Mouse (Mus musculus): ENCODE results near the gene Adcy6. TPM values are rescaled to one million over a fixed set of nuclear protein-coding genes. Genes with fewer than 3 reads are reported as not detected.

The Adcy6 gene
- total RNA-seq, 2 experiments from 2014 or later, result 39.9 to 45.3 TPM

DNA sequence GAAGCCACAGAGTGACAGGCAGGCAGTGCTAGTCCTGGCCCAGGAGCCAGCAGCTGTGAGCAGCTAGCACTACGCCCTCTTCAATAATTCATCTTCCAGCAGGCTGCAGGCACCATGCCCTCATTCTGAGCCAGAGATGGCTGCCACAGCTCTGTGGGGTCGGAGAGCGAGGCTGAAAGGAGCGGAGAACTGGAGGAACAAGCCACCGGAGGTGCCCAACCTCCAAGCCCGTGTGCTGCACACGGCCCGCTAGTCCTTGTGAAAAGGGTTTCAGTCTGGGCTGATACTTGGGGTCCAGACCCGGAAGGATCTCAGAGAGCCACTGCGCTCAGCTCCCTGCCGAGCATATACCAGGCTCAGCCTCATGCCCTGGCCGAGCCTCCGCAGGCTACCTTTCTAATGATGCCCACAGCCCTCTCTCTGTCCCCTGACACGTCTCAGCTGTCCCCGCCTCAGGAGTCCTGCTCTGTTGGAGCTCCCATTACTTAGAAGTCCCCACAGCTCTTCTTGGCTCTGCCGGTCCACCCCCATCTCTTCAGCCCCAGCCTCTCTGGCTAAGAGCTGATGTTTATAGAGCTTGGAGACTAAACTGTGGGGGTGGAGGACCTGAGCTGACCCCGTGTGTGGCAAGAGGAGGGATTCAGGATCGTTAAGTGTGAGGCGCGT lies 18.8 kb upstream of the Adcy6 start:
- peak; percentile 53 for DNase-seq

- DNase-seq, result no peak
Measured at GRCm38 (mm10) chr15:98626487-98627212, 16.8 kb upstream of the Adcy6 start.

GRCm38 (mm10) chr15:98626078-98626477 lies 16.2 kb upstream of the Adcy6 start:
- no peak for DNase-seq

DNA sequence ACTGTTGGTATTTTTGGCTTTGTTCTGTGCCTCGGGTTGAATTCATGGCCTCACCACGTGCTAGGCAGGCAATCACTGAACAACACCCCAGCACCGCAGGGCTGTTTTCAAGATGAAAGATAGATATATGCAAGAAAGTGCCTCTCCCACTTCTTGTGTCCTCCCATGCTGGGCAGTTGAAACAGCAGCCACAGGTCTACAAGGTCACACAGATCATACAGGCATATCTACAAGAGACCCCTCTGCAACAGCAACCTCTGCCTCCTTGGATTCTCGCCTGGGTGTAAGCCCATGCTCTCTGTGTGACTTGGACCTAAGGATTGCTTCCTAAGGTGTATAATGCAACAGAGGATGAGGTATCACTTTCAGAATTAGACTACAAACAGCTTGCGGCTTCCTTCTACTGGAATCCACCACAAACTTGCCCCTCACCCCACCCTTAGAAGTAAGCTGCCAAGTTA lies 13.5 kb upstream of the Adcy6 start:
- no peak for DNase-seq

GRCm38 (mm10) chr15:98622721-98623120 lies 12.8 kb upstream of the Adcy6 start:
- DNase-seq, result no peak

DNA sequence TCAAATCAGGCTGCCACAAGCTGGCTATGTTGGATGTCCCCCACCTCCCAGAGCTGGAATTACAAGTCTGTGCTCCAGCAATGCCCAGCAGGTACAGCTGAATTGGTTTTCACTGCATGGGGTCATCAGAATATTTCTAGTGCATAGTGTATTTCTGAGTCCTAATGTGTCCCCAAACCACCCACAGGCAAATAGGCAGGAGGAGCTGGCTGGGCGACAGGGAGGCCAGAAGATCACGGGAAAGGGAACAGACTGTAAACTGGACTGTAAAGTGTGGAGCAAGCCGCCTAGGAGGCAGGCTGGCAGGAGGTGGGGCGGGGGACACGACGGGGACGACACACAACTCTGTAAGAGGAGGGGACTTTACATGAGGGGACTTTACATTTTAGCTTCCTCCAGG lies 12.3 kb upstream of the Adcy6 start:
- DNase-seq, result no peak

GRCm38 (mm10) chr15:98617176-98617537 lies 7.3 kb upstream of the Adcy6 start:
- DNase-seq, result peak; percentile 79

GRCm38 (mm10) chr15:98616362-98617175 lies 6.7 kb upstream of the Adcy6 start:
- DNase-seq, result no peak

DNA sequence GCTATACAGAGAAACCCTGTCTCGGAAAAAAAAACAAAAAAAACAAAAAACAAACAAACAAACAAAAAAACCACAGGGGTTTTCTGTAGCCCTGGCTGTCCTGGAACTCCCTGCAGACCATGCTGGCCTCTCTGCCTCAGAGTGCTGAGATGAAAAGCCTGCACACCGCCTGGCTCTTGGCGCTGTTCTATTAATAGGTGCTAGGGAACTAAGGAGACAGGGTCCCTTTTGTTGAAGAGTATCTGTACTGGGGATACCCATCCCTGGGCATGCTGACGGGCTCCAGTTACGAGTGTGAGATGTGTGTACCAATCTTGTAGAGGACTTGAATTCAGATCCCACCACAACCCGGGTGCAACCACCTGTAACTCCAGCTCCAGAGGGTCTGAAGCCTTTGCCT lies 5.9 kb upstream of the Adcy6 start:
- DNase-seq, result no peak

DNA sequence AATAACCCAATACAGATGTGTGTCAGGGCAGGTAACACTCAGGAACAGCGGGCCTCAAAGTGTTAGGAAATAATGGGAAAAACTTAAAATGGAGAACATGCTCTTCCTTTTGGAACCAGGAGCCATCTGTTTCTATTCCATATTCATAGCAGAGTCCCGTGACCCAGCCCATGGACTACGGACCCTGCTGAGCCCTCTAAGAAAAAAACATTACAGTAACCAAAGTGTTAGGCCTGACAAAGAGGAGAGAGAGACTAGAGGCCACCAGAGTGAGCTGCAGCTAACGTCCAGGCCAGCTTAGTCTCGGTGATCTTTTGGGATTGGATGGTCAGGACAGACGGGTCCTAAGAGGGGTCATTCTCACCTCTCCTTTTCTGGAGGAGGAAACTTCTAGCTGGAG lies 5.1 kb upstream of the Adcy6 start:
- no peak for DNase-seq

- DNase-seq, result no peak
Measured at GRCm38 (mm10) chr15:98614551-98614950, 4.7 kb upstream of the Adcy6 start.

GRCm38 (mm10) chr15:98612229-98612628 lies 2.4 kb upstream of the Adcy6 start:
- DNase-seq, result no peak

GRCm38 (mm10) chr15:98610131-98610633 lies 306 bp upstream of the Adcy6 start:
- no peak for DNase-seq

GRCm38 (mm10) chr15:98608784-98609250 lies 1.1 kb downstream of the Adcy6 start:
- peak; percentile 45 for DNase-seq

GRCm38 (mm10) chr15:98608058-98608783 lies 1.7 kb downstream of the Adcy6 start:
- DNase-seq, result no peak

- DNase-seq, result peak; percentile 44
Measured at GRCm38 (mm10) chr15:98607557-98607956, 2.3 kb downstream of the Adcy6 start.

DNA sequence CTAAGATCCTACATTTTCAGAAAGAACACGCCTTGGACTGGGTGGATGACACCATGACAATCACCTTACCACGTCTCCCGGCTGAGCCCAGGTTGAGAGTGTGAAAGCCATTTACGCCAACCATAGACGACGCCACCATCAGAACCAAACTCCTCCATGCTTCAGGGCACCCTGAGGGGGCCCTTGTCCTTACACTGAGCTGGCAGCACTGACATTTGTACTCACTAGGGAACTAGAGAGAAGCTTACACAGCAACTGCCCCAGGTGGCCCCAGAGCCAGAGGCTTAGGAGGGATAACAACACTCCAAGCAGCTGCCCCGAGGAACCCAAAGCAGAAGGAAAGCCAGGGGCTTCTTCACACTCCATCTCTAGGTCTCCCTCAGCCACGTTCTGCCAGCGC lies 3.1 kb downstream of the Adcy6 start:
- no peak for DNase-seq

GRCm38 (mm10) chr15:98606051-98606536 lies 3.8 kb downstream of the Adcy6 start:
- DNase-seq, result no peak

GRCm38 (mm10) chr15:98604041-98604575 lies 5.8 kb downstream of the Adcy6 start:
- DNase-seq, result no peak

DNA sequence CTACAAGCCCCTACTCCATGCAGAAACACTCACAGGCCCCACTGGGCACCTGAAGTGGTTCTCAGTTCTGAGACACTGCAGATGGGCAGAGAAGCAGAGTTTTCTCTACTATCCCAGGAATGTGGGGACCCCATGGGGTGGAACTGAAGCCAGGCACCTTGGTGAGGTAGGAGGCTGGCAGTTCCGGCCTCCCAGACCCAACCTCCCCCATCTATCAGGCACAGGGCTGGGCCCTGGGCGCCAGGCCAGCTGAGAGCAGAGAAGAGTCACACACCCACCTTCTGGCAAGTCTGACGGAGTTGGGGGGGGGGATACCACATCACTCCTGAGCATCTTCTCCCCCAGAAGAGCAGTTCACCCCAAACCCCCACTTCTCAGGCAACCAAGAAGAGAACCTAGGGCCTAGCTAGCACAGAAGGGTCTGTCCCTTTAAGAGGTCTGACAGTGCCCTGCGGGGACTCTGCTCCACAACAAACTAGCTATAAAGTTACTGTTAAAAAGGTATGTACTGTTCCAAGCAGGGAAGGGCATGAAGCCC lies 6.9 kb downstream of the Adcy6 start:
- DNase-seq, result no peak

- peak; percentile 54 for DNase-seq
Measured at GRCm38 (mm10) chr15:98602191-98602881, 7.5 kb downstream of the Adcy6 start.

Measured in gastrocnemius, postnatal 10 days (tissue).